Mouse (Mus musculus) small intestine, adult 2 months (tissue): ENCODE results near the gene Akap13.

ENCODE experiments used
- CTCF ChIP-seq: fragments of 200-500 bp; IDR thresholded peaks from 2 replicates; pipeline ENCODE4 v1.5.1; 2012; ENCODE audit warnings: low read depth, mild to moderate bottlenecking, control low read depth, inconsistent platforms, low read length, moderate library complexity, mixed read lengths; ENCODE audit not compliant: insufficient replicate concordance, insufficient read length; ENCODE audit errors: extremely low read depth
- POLR2A ChIP-seq: fragments of 200-500 bp; IDR thresholded peaks from 2 replicates; pipeline ENCODE4 v1.6.1; 2012; ENCODE audit warnings: low read depth, mild to moderate bottlenecking, control low read depth, inconsistent platforms, low read length, moderate library complexity

DNA sequence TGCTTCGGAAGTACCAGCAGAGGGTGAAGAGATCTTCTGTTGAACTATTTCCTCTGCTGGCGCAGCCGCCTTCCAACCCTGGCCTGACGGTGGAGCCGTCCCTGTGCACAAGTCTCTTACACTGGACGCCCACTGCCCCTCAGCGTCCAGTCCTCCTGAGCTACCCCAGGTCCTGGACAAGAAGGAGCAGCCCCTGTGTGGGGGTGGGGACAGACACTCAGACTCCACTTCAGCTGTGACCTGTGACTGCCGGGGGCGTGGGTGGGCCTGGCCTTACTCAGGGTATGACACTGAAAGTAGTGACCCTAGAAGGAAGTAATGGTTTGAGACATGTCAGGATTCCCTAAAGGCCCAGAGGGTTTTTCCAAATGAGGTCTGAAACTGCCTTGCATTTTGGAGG, 295.2 kb downstream of the Akap13 start:
- TF ChIP-seq CTCF = no peak
- no peak for TF ChIP-seq POLR2A
